Mouse (Mus musculus): ENCODE results near the gene Trim72.

- TF ChIP-seq MEF2A (IDR thresholded peaks at IDR 0.05; ENCODE audit: extremely low read depth, insufficient replicate concordance, low read depth, low read length, poor library complexity, severe bottlenecking), result no peak; the same call in 1 of the 2 replicates
- TF ChIP-seq EP300 (IDR thresholded peaks at IDR 0.05; ENCODE audit: low read depth in 1 of 2, low read length in 2 of 2), result no peak
Observed at GRCm38 (mm10) chr7:127967004-127967921, 36.5 kb upstream of the Trim72 start, which contains the start of gene Fus.

Data from MEL (cell line).